Mouse (Mus musculus): Measurements from ENCODE around the gene Nln.

Gene Nln

DNA sequence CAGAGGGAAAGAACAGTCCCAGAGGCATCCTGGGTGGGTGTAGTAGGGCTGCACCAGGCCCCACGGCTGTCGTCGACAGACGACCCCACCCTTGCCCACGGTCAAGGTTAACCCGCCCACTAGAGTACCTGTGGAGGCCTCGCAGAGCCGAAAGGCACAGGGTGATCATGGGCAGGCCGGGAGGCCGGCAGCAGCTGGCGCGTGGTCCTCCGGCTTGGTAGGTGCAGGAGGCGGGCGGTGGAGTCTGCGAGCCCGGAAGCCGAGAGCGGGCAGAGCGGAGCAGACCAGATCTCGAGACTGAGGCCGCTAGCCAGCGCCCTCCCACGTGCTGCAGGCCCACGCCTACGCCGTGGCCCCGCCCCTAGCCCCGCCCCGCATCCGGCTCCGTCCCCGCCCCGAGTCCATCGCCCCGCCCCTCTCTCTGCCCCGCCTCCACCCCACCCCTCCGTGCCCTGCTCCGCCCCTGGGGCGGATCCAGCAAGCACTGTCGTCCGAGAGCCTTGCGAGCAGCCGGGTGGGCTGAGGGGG, at the start of gene Nln, which contains the start of gene Sgtb:
Gene Nln, minus strand, starts transcription at position 327 of the 528 bp plus-strand sequence.
Gene Sgtb, plus strand, starts transcription at position 454 of the 528 bp plus-strand sequence.
- DNase-seq (ENCODE audit: low spot score in 2 of 2): peak; percentile 64 to 68

DNA sequence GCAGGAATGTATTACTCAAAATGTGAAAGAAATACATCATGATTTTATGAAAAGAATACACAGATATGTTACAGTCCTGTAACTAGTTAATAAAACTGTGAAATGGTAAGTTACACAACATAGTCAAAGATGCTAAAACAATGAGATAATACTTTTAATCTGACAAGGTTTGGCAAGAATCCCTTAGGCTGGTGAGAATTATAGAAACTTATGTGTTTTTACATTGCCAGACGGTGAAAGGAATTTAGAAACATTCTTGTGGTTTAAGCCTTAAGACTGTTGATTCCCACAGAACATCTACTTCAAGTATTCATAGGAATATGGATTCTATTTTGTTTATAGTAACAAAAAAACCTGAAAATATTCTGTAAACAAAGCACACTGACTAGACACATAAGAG, 46.3 kb upstream of the Nln start:
- DNase-seq (ENCODE audit: low spot score in 2 of 2): no peak

DNA sequence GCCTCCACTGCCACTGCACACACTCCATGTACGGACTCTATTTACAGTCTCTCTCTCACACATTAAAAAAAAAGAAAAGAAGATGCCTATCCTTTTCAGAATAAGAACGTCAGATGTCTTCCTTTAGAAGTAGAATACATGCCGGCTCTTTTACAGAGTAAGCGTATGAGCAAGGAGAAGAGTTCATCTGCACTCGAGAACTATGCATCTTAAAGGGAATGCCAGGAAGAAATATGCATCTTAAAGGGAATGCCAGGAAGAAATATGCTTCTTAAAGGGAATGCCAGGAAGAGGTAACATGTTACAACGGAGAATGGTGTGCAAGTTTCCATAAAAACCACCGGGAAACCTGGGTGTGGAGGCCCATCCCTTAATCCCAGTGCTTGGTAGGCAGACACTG, 45.7 kb upstream of the Nln start:
- no peak for DNase-seq (ENCODE audit: low spot score in 2 of 2)

DNA sequence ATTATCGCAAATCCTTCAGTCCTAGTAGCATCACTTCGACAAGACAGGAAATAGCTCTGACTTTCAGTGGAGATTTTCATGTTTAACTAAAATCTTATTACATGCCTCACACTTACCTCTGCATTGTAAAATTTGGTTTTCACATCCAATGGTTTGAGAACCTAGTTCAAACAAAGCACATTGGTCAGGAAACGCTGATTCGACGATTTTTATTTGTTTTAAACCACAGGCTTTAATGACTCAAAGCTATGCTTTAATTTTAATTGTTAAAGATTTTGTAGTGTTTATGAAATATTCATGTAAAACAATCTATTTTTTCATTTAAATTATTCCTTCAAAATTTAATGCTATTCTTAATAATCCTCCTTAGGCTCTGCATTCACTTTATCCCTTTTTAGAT, 44.8 kb upstream of the Nln start:
- no peak for DNase-seq (ENCODE audit: low spot score in 2 of 2)

DNA sequence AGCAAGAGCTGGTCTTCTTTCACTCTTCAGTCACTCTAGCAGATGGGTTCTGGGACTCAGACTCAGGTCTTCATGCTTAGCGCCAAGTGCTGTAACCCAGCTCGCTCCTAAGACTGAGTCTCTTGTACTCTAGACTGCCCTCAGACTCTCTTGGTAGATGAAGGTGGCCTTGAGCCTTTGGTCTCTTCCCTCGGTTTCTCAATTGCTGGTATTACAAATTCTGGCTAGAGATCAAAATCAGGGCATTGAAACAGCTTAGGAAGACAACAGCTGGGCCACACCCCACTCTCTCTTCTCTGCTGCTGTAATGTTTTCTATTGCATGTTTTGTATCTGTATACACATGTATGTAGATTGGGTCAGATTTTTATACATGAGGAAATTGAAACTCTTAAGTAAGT, 36.2 kb upstream of the Nln start:
- DNase-seq (ENCODE audit: low spot score in 2 of 2): no peak

DNA sequence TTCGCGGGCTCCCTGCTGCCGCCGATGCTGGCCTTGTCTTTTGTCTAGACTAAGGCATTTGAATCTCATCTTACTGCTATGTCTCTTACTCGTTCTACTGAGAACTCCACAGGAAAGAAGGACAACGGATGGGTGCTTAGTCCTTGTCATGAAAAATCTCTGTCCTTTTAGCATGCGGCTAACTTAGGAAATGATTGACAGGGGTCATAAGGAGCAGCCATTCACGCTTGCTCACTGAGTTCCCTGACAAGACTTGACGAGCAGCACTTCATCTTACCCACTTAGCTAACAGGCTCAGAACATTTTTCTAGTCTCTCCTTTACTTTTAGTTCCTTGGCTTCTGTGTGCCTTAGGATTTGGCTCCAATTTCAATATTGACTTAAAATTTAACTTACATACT, 35.5 kb upstream of the Nln start:
- DNase-seq (ENCODE audit: low spot score in 2 of 2): no peak

DNA sequence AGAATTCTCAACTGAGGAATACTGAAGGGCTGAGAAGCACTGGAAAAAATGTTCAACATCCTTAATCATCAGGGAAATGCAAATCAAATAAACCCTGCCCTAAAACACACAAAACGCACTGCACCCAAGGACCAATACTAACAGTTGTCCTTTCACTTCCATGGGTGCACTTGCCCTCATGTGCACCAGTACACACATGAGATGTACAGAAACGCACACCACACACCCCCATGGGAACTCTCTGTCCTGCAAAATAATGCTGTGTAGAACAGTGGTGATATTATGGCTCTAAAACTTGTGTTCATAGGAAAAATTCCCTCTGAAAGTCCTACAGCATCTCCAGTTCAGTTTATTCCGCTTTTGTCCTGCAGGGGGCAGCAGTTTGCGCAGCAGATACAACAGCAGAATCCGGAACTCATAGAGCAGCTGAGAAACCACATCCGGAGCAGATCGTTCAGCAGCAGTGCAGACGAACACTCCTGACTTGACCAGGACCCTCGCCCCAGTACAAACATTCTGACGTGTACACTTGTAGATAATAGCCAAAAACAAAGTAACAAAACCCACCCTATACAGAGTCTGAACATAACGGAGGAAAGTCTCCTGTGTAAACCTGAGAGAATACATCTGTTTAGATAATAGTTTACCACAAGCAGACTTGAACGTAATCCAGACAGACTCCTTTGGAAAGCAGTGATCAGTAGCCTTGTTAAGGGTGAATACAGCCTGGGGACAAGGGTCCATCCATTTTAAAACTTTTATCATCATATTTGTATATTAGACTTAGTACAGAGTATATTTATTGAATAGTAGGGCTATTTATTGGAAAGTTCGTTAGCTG, 30.2 kb upstream of the Nln start:
- DNase-seq (ENCODE audit: low spot score in 2 of 2): peak; percentile 61 to 78

DNA sequence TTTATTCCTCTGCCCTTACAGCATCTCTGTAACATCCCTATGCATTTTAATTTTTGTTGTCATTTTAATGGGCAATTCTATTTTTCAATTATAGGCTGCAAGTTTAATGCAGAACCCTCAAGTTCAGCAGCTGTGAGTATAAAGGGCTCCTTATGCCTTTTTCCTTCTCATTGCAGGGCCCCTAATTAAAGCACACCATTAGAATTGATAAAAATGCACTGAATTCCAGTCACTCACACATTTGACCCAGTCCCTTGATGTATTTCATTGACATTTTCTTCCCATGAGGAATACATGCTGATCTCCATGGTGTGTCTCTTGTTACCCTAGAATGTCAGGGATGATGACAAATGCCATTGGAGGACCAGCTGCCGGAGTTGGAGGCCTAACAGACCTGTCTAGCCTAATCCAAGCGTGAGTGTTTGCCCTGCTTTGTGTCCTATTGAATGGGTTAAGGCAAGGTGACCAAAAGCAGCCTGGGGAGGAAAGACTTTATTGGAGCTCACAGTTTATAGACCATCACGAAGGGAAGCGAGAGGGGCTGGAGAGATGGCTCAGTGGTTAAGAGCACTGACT, 25.2 kb upstream of the Nln start:
- DNase-seq (ENCODE audit: low spot score in 2 of 2): no peak

DNA sequence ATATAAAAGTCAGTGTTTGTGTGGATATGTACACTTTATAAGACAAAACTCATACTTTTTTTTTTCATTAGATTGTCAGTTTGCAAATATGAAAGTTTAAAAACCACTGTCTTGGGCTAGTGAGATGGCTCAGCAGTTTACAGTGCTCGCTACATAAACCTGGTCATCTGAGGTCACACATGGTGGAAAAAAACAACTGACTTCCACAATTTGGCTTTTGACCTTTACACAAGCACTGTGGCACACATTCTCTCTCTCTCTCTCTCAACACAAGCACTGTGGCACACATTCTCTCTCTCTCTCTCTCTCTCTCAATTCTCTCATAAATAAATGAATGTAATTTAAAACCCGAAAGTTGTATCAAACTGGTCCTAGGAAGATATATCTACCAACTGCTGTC, 23.1 kb upstream of the Nln start:
- DNase-seq (ENCODE audit: low spot score in 2 of 2): no peak

DNA sequence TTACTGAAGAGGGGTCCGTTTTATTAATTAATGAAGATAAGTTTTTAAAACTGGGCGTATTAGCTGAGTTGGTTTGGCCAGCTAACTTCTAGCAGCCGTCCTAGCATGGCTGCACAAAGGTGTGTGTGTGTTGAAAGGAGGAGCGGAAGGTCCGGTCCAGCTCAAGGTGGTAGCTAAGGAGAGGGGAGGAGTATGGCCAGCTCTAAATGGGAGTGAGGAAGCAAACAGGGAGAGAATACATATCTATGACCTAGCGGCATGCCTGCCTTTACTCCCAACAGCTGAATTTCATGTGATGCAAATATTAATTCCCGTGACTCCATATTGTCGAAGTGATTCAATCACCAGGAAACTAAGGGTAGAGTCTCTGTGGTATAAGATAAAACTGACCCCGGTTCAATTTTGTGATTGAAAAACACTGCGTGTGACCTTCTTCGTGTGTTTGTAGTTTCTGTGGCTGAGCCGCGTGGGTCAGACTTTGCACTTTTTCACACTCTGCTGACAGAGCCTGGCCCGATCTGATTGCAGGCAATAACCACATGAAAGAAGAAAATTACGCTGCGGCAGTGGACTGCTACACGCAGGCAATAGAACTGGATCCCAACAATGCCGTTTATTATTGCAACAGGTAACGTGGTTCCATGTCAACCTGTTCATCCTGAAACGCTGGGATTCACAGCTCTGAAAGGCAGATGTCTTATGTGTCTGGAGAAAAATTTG, 14.4 kb upstream of the Nln start:
- DNase-seq (ENCODE audit: low spot score in 2 of 2): no peak

DNA sequence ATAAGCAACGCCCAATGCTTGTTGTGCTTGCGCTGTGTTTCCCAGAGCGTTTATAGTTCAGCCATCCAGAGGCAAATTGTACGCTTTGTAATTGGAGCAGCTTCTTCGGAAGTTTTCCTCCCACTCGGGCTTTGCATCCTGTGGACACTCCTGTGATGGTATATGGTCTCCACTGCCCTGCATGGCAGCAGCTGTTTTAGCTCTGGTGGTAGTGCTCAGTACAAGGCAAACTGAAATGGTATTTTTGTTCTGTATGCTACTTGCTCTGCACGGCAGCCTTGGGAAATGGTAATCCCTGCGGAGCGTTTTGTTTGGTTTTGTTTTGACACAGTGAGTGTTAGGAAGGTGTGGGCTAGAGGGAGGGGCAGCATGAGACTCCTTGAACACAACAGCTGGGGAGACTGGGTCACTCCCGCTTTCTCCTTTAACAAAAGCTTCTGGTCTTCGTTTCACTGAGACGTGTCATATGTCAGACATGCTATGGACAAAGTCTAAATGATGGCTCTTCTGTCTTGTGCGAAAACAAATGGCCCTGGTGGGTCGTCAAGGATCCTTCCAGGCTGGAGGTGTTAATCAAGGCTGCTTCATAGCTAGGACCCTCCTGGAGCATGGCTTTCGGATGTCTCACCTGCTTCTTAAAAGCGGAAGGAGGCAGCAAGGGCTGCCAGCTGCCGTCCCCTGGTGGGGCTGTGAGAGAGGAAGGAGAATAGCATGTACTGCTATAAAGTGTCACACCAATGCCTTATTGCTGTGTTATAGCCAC, 12.8 kb upstream of the Nln start:
- DNase-seq (ENCODE audit: low spot score in 2 of 2): no peak

DNA sequence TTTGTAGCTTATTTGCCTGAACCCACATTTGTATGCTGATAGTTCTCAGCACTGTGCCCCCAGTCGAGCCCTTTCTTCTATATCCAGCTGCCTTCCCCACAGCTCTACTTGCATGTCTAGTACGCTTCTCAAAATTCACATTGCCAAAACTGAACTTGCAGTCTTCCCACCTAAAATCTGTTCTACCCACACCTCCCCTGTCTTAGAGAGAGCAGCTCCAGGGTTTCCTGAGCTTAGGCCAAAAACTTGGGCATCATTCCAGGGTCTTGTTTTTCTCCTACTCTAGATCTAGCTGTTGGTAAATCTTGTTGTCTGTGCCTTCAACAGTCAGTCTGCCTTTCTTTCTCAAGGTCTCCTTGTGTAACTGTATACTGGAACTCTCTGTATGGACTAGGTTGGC, 5.4 kb upstream of the Nln start:
- DNase-seq (ENCODE audit: low spot score in 2 of 2): no peak

DNA sequence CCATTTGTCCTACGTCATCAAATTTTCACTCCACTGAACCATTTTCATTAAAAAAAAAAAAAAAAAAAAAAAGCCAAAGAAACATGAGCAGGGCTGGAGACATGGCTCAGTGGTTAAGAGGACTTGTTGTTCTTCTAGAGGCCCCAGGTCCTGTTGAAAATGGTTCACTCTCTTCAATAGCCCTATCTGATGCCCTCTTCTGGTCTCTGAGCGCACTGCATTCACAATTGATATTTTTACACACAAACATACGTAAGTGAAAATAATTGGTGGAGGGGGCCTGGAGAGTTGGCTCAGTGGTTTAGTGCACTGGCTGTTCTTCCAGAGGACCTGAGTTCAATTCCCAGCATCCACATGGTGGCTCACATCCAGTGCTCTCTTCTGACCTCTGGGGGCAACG, 4.4 kb upstream of the Nln start:
- no peak for DNase-seq (ENCODE audit: low spot score in 2 of 2)

DNA sequence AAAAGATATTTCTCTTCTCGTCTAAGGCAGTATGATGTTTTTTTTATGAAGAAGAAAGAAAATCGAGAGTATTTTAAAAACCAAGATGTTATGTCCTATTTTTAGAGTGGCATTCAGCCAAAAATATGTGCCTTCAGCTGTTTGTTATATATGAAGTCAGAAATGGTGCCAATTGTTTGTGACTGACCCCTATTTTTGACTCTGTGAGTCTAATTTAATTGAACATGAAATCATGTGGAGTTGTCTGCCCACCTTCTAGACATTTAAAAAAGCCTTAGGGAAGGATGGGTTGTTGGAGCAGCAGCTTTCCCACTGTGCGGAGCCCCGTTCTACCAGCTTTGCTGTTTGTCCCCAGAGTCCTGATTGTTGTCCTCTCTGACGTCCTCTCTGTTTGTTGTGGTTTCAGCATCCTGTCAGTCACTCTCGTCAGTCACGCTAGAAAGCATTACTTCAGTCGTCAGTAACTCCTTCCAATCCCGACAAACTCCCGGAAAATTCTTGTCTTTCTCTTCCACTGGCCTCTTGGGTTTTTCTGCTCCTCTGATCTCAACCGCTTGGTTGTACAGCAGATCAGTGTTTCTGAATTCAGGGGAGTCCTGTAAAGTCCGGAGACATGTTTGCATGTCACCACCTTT, 3.0 kb upstream of the Nln start:
- DNase-seq (ENCODE audit: low spot score in 2 of 2): no peak

DNA sequence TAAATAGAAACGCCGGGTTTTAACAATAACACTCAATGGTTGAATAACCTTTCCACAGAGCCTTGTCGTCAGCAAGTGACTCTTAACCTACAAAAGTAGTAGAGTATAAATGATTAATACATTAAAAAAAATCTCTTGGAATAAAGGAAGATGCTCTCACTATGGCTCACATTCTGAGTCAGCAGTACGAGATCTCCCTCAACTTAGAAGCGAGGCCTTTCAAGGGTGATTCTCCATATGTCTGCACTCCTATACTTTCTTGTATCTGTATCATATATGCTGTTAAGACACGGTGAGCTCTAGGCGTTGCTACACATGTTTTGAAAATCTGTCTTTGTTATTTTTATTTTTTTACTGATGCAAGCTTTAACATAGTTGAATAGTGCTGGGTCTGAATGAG, 1.1 kb upstream of the Nln start:
- no peak for DNase-seq (ENCODE audit: low spot score in 2 of 2)

DNA sequence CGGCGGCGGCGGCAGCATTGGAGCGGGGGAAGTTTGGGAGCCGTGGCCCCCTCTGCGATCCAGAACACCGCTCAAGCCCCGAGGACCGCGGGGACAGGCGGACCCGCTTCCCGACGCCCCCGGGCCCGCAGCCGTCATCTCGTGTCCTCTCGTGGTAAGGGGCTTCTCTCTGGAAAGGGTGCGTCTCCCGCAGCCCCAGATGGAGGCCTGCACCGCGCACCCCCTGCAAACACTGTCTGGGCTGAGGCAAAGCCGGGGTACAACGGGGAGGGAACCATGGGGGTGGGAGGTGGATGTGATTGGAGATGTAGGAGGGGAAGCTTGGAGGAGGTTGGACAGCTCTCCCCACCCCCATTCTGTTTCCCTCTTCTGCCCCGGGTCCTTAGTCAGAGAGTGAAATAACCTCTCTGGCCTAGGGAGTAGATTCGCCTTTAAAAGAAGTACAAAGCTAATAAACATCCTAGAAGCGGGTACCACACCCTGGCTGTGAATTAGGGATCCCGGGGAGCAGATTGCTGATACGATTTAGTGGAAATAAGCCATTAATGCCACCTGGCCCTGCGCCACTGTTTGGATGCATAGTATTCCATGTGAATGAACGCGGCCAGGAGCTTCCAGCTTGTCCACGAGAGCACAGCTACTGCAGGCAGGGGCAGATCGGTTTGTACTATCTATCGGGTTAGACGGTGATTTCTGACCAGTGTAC, 555 bp upstream of the Nln start:
- DNase-seq (ENCODE audit: low spot score in 2 of 2): no peak

DNA sequence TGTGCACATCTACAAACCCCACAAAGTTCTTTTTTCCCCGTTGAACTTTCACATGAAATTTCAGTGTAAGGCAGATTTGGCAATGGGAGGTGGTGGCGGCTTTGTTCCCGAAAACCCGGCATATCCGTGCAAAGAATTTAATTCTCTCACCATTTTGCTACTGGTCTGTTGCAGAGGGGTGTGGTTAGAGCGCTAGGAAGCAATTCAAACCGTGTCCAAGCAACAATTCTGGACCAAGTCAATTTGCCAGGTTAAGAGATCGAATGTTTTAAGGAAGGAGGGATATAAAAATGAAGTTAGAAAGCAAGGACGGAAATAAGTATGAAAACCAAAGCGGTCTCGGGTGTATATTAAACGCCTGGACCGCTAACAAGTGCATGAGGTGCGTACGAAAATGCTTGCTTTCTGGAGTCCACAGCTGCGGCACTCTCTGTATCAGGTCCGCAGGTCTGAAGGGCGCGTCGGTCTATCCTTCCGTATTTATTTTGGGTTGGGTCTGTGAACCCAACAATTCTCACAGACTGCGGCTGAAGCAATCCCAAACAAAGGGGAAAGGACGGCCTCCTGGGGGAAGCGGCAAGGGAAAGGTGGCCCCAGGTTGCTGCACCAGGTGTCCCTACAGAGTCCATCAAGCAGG, 645 bp downstream of the Nln start:
- DNase-seq (ENCODE audit: low spot score in 2 of 2): no peak

DNA sequence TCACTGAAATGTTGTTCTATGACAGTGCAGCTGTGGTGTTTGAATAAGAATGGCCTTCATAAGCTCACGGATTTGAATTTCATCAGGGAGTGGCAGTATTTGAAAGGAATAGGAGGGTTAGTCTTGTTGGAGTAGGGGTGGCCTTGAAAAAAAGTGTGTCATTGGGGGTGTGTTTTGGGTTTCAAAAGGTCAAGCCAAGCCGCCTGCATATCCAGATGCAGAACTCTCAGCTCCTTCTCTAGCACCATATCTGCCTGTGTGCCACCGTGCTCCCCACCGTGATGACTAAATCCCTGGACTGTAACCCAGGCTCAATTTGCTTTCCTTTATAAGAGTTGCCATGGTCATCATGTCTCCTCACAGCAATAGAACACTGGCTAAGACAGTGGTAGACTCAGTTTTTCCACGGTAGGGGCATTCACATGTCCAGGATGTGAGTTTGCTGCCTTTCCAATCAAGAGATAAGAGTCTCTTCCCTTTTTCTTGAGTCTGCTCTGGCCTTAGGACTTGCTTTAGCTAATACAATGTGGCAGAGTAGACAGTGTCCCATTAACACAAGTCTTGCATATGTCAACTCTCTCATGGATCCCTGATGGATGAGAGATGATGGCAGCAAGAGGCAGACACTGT, 7.7 kb downstream of the Nln start:
- DNase-seq (ENCODE audit: low spot score in 2 of 2): no peak

DNA sequence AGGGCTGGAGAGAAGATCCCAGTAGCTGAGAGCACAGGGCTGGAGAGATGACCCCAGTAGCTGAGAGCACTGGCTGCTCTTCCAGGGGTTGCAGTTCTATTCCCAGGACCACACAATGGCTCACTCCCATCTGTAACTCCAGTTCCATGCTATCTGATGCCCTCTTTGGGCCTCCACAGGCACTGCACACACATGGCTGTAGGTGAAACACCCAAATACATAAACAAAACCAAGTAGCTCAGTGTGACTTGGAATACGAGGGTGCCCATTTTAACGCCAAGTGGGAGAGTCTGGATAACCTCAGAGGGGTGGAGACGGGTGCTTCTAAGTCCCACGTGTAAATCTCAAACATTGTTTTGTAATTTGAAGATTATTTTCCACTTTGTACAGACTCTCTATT, 9.0 kb downstream of the Nln start:
- DNase-seq (ENCODE audit: low spot score in 2 of 2): no peak

DNA sequence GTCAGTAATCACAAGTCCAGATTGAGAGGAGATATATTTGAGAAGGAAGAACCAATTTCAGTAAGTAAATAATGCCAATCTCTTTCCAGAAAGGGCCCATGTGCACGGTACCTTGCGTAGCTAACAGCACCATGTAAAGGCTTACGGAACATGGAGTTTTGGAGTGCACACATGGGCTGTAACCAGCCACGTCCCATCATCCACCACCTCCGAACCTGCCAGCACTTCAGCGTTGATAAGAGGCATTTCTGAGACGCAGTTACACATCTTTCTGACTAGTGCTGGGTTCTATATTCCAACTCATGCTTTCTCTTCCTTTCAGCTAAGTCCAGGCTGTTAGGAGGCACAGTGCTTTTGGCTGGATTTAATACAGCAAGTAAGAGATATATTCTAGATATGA, 12.2 kb downstream of the Nln start:
- no peak for DNase-seq (ENCODE audit: low spot score in 2 of 2)
